Mouse (Mus musculus) adrenal gland, adult 10 weeks (tissue): ENCODE data around the gene Prss38. TPM values are rescaled to one million over a fixed set of nuclear protein-coding genes. Genes with fewer than 3 reads are reported as not detected.

Experiments
- polyA plus RNA-seq: library from polyadenylated mRNA; stranded (reverse); fragments of 350-450 nt; fragmentation: Illumina TruSeq; extraction: RNeasy Lipid Tissue Mini Kit (QIAGEN cat#74804); gene quantifications from one replicate; pipeline ENCODE4 v1.2.3, GENCODE M21; 2014; ENCODE audit warnings: low read depth, low replicate concordance

The Prss38 gene
- polyA plus RNA-seq: not detected

GRCm38 (mm10) chr11:59375475-59375874 lies at the start of gene Prss38:
Gene Prss38, minus strand, starts transcription at chr11:59375657.

Other genes starting within 250 kb of the Prss38 start
- not detected for gene Obscn, start 239.3 kb downstream of the Prss38 start, polyA plus RNA-seq
- gene Iba57, start 211.9 kb downstream of the Prss38 start, polyA plus RNA-seq: 1.2 TPM
- not detected for gene Gjc2, start 192.4 kb downstream of the Prss38 start, polyA plus RNA-seq
- gene Guk1, start 183.4 kb downstream of the Prss38 start, polyA plus RNA-seq: 5.7 TPM
- gene Mrpl55, start 173.2 kb downstream of the Prss38 start, polyA plus RNA-seq: 14.6 TPM
- 5.2 TPM for gene 2310033P09Rik, start 167.3 kb downstream of the Prss38 start, polyA plus RNA-seq
- gene Arf1, start 147.4 kb downstream of the Prss38 start, polyA plus RNA-seq: 317 TPM
- not detected for gene Wnt3a, start 84.9 kb downstream of the Prss38 start, polyA plus RNA-seq
- 0.52 TPM for gene Wnt9a, start 68.7 kb downstream of the Prss38 start, polyA plus RNA-seq
- gene Jmjd4, start 74.4 kb upstream of the Prss38 start, polyA plus RNA-seq: 11.6 TPM
- gene Snap47, start 75.5 kb upstream of the Prss38 start, polyA plus RNA-seq: 56.9 TPM
- 11.1 TPM for gene Zfp867, start 96.8 kb upstream of the Prss38 start, polyA plus RNA-seq
- gene Zkscan17, start 151.1 kb upstream of the Prss38 start, polyA plus RNA-seq: 2.8 TPM
- gene Nlrp3, start 165.9 kb upstream of the Prss38 start, polyA plus RNA-seq: 0.17 TPM
- gene Olfr222, start 200.6 kb upstream of the Prss38 start, polyA plus RNA-seq: not detected
- gene Olfr223, start 217.6 kb upstream of the Prss38 start, polyA plus RNA-seq: not detected